Mouse (Mus musculus): Measurements from ENCODE around the gene H1fx.
A peak's percentile ranks its signal among the peaks of the same experiment; 100 is the strongest.
"Not testable (repeated sequence)": the region's sequence is repeated elsewhere in the genome, so short reads cannot be mapped to it uniquely, and the experiment has no call there.

The H1fx gene

GRCm38 (mm10) chr6:87980374-87981029 lies 935 bp downstream of the H1fx start:
- DNase-seq = no peak

DNA sequence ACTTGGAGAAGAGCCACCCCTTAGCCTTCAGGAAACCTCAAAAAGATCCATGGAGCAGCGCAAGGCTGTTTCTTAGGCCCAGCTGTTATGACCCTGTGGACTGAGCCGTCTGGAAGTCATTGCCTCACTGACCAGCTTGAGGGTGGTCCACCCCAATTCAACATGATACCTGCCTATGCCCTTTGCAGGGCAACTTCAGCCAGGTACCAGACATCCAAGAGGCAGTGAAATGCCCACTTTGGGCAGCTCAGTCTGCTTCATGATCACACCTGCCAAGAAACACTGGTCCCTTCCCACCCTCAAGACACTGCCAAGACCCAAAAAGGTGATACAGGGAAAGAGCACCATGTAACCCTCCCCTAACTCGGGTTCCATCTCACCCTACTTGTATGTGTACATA lies 1.7 kb downstream of the H1fx start:
- no peak for DNase-seq

GRCm38 (mm10) chr6:87970041-87970440 lies 11.4 kb downstream of the H1fx start:
- DNase-seq = no peak

- not testable (repeated sequence) for DNase-seq
These were observed 19.0 kb downstream of the H1fx start for GRCm38 (mm10) chr6:87962457-87962856.

- DNase-seq = no peak
These were observed 39.3 kb downstream of the H1fx start for GRCm38 (mm10) chr6:87942179-87942578.

GRCm38 (mm10) chr6:87938941-87939340 lies 42.5 kb downstream of the H1fx start:
- no peak for DNase-seq

- peak; percentile 47 for DNase-seq
These were observed 44.2 kb downstream of the H1fx start for GRCm38 (mm10) chr6:87937178-87937788.

- no peak for DNase-seq
These were observed 46.4 kb downstream of the H1fx start for GRCm38 (mm10) chr6:87935037-87935436.

Data from kidney, adult 9 months (tissue).